Mouse (Mus musculus) liver, adult 2 months (tissue): ENCODE results near the gene Meaf6. TPM values are rescaled to one million over a fixed set of nuclear protein-coding genes. Genes with fewer than 3 reads are reported as not detected.

Source experiments
- DNase-seq: peaks from one replicate; pipeline ENCODE4 v3.0.0-alpha.2; 2011; ENCODE audit warnings: low read depth, low spot score; ENCODE audit errors: extremely low read depth
- H3K27ac ChIP-seq: fragments of 200-500 bp; replicated peaks from 2 replicates; pipeline ENCODE4 v1.5.1; 2012; ENCODE audit warnings: low read depth, mild to moderate bottlenecking, control low read depth, inconsistent platforms, low read length; ENCODE audit not compliant: insufficient read depth
- H3K27me3 ChIP-seq: fragments of 200-500 bp; 2 replicates; pipeline ENCODE4 v1.6.1; 2012; ENCODE audit warnings: mild to moderate bottlenecking, moderate library complexity, low read length, inconsistent platforms; ENCODE audit not compliant: control insufficient read depth, insufficient read depth
- H3K36me3 ChIP-seq: fragments of 200-500 bp; 2 replicates; pipeline ENCODE4 v1.6.1; 2012; ENCODE audit warnings: low read length, inconsistent platforms; ENCODE audit not compliant: control insufficient read depth, insufficient read depth
- H3K4me1 ChIP-seq: fragments of 200-500 bp; 2 replicates; pipeline ENCODE4 v1.6.1; 2011; ENCODE audit warnings: low read length; ENCODE audit not compliant: control insufficient read depth, insufficient read depth
- H3K4me3 ChIP-seq: fragments of 200-500 bp; 2 replicates; pipeline ENCODE4 v1.5.1; 2011; ENCODE audit warnings: low read depth, mild to moderate bottlenecking, control low read depth, low read length, moderate library complexity; ENCODE audit not compliant: insufficient read depth
- H3K79me2 ChIP-seq: fragments of 200-500 bp; 2 replicates; pipeline ENCODE4 v1.6.1; 2012; ENCODE audit warnings: inconsistent platforms, mild to moderate bottlenecking, low read length, moderate library complexity; ENCODE audit not compliant: control insufficient read depth, insufficient read depth
- H3K9ac ChIP-seq: fragments of 200-500 bp; 2 replicates; pipeline ENCODE4 v1.6.1; 2012; ENCODE audit warnings: low read depth, mild to moderate bottlenecking, control low read depth, inconsistent platforms, low read length
- CTCF ChIP-seq: fragments of 200-500 bp; IDR thresholded peaks from 2 replicates; pipeline ENCODE4 v1.5.1; 2011; ENCODE audit warnings: low read depth, low read length, control low read depth
- POLR2A ChIP-seq: fragments of 200-500 bp; IDR thresholded peaks from 2 replicates; pipeline ENCODE4 v1.6.1; 2011; ENCODE audit warnings: low read length, control low read depth; ENCODE audit not compliant: insufficient read depth; ENCODE audit errors: extremely low read depth
- WGBS: fragments of 180-500 bp; shearing (Covaris S2); methylation state at CpG from one replicate; pipeline ENCODE4 v1.1.7; 2018; 5-methylcytosine and 5-hydroxymethylcytosine counted together
- polyA plus RNA-seq: library from polyadenylated mRNA; depleted of rRNA; stranded (reverse); fragments of >200 nt; gene quantifications from 2 replicates; pipeline ENCODE4 v1.2.3, GENCODE M21; 2012; rRNA removed
- total RNA-seq: library from RNA; depleted of rRNA; stranded (reverse); fragments of >200 nt; gene quantifications from 2 replicates; pipeline ENCODE4 v1.2.3, GENCODE M21; 2014; rRNA removed

Gene Meaf6
- total RNA-seq (4.7 and 4.9 TPM in 2 replicates), polyA plus RNA-seq (5.2 and 5.9 TPM in 2 replicates)

- Histone ChIP-seq H3K27ac (peak within 1 kb of the TSS; percentile 96), H3K36me3 (no peaks in the 10 kb centered on the region), H3K9ac (peak within 1 kb of the TSS; percentile 99), H3K4me3 (peak within 1 kb of the TSS; percentile 100), H3K27me3 (no peaks in the 10 kb centered on the region), H3K4me1 (peaks cover 6% of the 10 kb centered on the region), H3K79me2 (peaks cover 8% of the 10 kb centered on the region; the same call in 1 of the 2 replicates)
- TF ChIP-seq CTCF (peak; percentile 85), POLR2A (peak; percentile 11; the same call in 1 of the 2 replicates)
- 2% methylated on average over 63 of the region's 63 CpGs for WGBS
- DNase-seq, result peak; percentile 48
These were observed at the start of gene Meaf6 for GRCm38 (mm10) chr4:125084403-125085345. Gene Meaf6 (plus strand): TSS chr4:125085134.

- Histone ChIP-seq H3K79me2 (no peaks in the 10 kb centered on the region), H3K9ac (no peak overlapping the region), H3K4me1 (no peaks in the 10 kb centered on the region), H3K27ac (no peak overlapping the region), H3K27me3 (no peaks in the 10 kb centered on the region), H3K36me3 (peaks cover 77% of the 10 kb centered on the region), H3K4me3 (no peak overlapping the region)
- no peak for DNase-seq
- TF ChIP-seq POLR2A (no peak), CTCF (no peak)
- 88% methylated on average over 7 of the region's 7 CpGs for WGBS
These were observed 40.5 kb upstream of the Meaf6 start for GRCm38 (mm10) chr4:125044454-125044853.

GRCm38 (mm10) chr4:125055385-125055784, 29.5 kb upstream of the Meaf6 start:
- H3K36me3 ChIP-seq, result peaks cover 24% of the 10 kb centered on the region
- H3K79me2 ChIP-seq, result no peaks in the 10 kb centered on the region
- peaks cover 1% of the 10 kb centered on the region; the same call in 1 of the 2 replicates for H3K4me1 ChIP-seq
- H3K27me3 ChIP-seq, result no peaks in the 10 kb centered on the region
- TF ChIP-seq POLR2A (no peak), CTCF (no peak)
- no peak for DNase-seq
- H3K4me3 ChIP-seq, result no peak overlapping the region
- no peak overlapping the region for H3K9ac ChIP-seq
- 88% methylated on average over 9 of the region's 9 CpGs for WGBS
- no peak overlapping the region for H3K27ac ChIP-seq

DNA sequence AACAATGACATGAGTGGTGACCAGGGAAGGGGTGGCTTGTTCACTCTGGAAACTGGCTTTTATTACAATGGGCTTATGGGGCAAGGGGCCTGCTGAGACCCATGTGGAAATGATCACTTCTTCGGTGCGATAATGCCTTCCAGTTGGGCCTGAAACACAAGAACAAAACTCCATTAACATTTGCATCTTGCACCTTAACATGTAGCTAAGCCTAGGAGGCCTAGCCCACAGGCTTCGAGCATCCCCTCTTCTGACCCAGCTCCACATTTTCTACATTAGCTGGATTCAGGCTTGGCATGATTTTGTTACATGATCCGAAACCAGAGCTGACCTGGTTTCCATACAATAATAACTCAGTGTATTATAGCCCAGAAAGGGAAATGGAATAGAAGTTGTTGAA, 28.5 kb upstream of the Meaf6 start:
- H3K4me1 ChIP-seq, result peaks cover 1% of the 10 kb centered on the region; the same call in 1 of the 2 replicates
- no peaks in the 10 kb centered on the region for H3K27me3 ChIP-seq
- no peaks in the 10 kb centered on the region for H3K79me2 ChIP-seq
- peaks cover 20% of the 10 kb centered on the region for H3K36me3 ChIP-seq
- no peak overlapping the region for H3K4me3 ChIP-seq
- no peak for DNase-seq
- TF ChIP-seq CTCF, result no peak
- TF ChIP-seq POLR2A, result no peak
- H3K27ac ChIP-seq, result no peak overlapping the region
- no peak overlapping the region for H3K9ac ChIP-seq
- 90% methylated on average over 4 of the region's 4 CpGs for WGBS

DNA sequence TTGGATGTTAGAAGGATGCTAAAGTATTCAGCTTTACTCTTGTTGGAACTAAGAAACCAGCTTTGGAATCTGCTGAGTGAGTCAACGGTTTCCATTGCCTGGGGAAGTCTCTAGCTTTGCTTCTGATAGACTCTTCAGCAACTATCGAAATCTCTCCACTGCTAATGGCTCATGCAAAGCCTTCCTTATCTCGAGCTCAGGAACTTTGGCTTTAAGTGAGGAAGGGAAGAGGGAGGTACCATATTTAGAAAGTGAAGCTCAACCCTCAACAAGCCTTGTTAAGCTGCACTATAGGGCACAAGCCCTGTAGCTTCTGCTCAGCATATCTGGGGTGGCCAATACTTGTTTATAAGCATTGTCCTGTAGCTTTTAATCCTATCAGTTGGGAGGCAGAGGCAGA, 27.7 kb upstream of the Meaf6 start:
- Histone ChIP-seq H3K4me1 (peaks cover 1% of the 10 kb centered on the region; the same call in 1 of the 2 replicates), H3K27ac (no peak overlapping the region), H3K9ac (no peak overlapping the region), H3K79me2 (no peaks in the 10 kb centered on the region), H3K4me3 (no peak overlapping the region), H3K27me3 (no peaks in the 10 kb centered on the region), H3K36me3 (peaks cover 16% of the 10 kb centered on the region)
- 50% methylated on average over 3 of the region's 3 CpGs for WGBS
- TF ChIP-seq POLR2A (no peak), CTCF (no peak)
- DNase-seq, result no peak
